ENCODE assay signal across 8 mouse cellular contexts in genomic region chr9:37420676-37421075, GRCm38 (mm10). TPM values are rescaled to one million over a fixed set of nuclear protein-coding genes. Genes with fewer than 3 reads are reported as not detected.
DNase-seq lines count a peak whose midpoint lies in the region; ATAC-seq and TF ChIP-seq lines count a peak whose summit lies in the region.

No protein-coding gene starts in this region.

- WGBS in heart, embryonic 15.5 days = under 1% methylated on average over 27 of the region's 27 CpGs
- WGBS in liver, embryonic 14.5 days (ENCODE audit: insufficient replicate concordance) = under 1% methylated on average over 27 of the region's 27 CpGs
- 1% methylated on average over 25 of the region's 27 CpGs for WGBS in stomach, postnatal 0 days

- peak overlapping the region; percentile 34 for H3K9ac ChIP-seq in heart, embryonic 15.5 days
- H3K9ac ChIP-seq in liver, embryonic 14.5 days (replicated peaks) = no peak overlapping the region
- no peak overlapping the region for H3K9ac ChIP-seq in stomach, postnatal 0 days (ENCODE audit: low read length)

- peak; percentile 86 for DNase-seq in CD4-positive, CD25-positive, alpha-beta regulatory T cell, adult 2 months (ENCODE audit: low read depth, low spot score)
- DNase-seq in brain, adult 2 months (ENCODE audit: low read depth, low spot score) = peak; percentile 86
- peak; percentile 94 for DNase-seq in kidney, postnatal 10 days
- DNase-seq in liver, embryonic 14.5 days (ENCODE audit: low read depth in 3 of 3, low spot score in 3 of 3) = peak; percentile 52 to 66 (median 57)
- DNase-seq in neural tube, embryonic 10.5 days (ENCODE audit: extremely low spot score, low spot score) = peak; percentile 88
- peak; percentile 93 for DNase-seq in stomach, postnatal 0 days (ENCODE audit: low spot score)

- H3K27me3 ChIP-seq in heart, embryonic 15.5 days = peaks cover 3% of the 10 kb centered on the region; the same call in 1 of the 2 replicates
- no peaks in the 10 kb centered on the region for H3K27me3 ChIP-seq in liver, embryonic 14.5 days (ENCODE audit: control insufficient read depth, insufficient read depth, low read length)
- no peaks in the 10 kb centered on the region for H3K27me3 ChIP-seq in stomach, postnatal 0 days (ENCODE audit: control insufficient read depth, insufficient read depth, low read length)

- peaks cover 11% of the 10 kb centered on the region for H3K4me1 ChIP-seq in heart, embryonic 15.5 days (replicated peaks)
- H3K4me1 ChIP-seq in liver, embryonic 14.5 days (replicated peaks; ENCODE audit: control insufficient read depth in 2 of 2, insufficient read depth in 2 of 2, low read length in 1 of 2) = no peaks in the 10 kb centered on the region; a peak in 1 of 4 replicates
- no peaks in the 10 kb centered on the region for H3K4me1 ChIP-seq in stomach, postnatal 0 days (replicated peaks; ENCODE audit: control insufficient read depth, insufficient read depth)

- H3K4me3 ChIP-seq in heart, embryonic 15.5 days = peak overlapping the region; percentile 39
- no peak overlapping the region; a peak in 1 of 4 replicates for H3K4me3 ChIP-seq in liver, embryonic 14.5 days (ENCODE audit: insufficient read depth in 1 of 2, low read depth in 2 of 2, low read length in 2 of 2)
- H3K4me3 ChIP-seq in stomach, postnatal 0 days (ENCODE audit: low read depth, low read length) = peak overlapping the region; percentile 32

- peak; percentile 72 for TF ChIP-seq CTCF in liver, embryonic 14.5 days (IDR thresholded peaks at IDR 0.05; ENCODE audit: low read depth)
- peak; percentile 79 for TF ChIP-seq CTCF in stomach, postnatal 0 days (IDR thresholded peaks at IDR 0.05; ENCODE audit: low read depth)

- no peak overlapping the region for H3K27ac ChIP-seq in heart, embryonic 15.5 days
- no peak overlapping the region for H3K27ac ChIP-seq in liver, embryonic 14.5 days
- no peak overlapping the region for H3K27ac ChIP-seq in stomach, postnatal 0 days (replicated peaks)

- no peaks in the 10 kb centered on the region for H3K36me3 ChIP-seq in heart, embryonic 15.5 days
- H3K36me3 ChIP-seq in liver, embryonic 14.5 days (replicated peaks; ENCODE audit: control insufficient read depth, insufficient read depth, low read depth) = no peaks in the 10 kb centered on the region
- no peaks in the 10 kb centered on the region for H3K36me3 ChIP-seq in stomach, postnatal 0 days (ENCODE audit: control insufficient read depth, insufficient read depth, low read length)

- 0 out of 2 replicates have a peak, but pooled peaks have one; percentile 30 for ATAC-seq in erythroid progenitor cell, adult 5-6 weeks (replicated peaks; ENCODE audit: low FRiP score, poor library complexity, severe bottlenecking)
- peak; percentile 83 for ATAC-seq in heart, embryonic 15.5 days (replicated peaks; ENCODE audit: insufficient number of reproducible peaks, insufficient read depth, low FRiP score, low read depth)
- ATAC-seq in liver, embryonic 14.5 days (ENCODE audit: insufficient read depth) = peak; percentile 85
- ATAC-seq in stomach, postnatal 0 days (ENCODE audit: low FRiP score, low TSS enrichment) = peak; percentile 90

- TF ChIP-seq EP300 in liver, embryonic 14.5 days (IDR thresholded peaks at IDR 0.05; ENCODE audit: low read depth) = no peak
- TF ChIP-seq EP300 in stomach, postnatal 0 days (optimal IDR thresholded peaks at IDR 0.05) = no peak

- H3K9me3 ChIP-seq in heart, embryonic 15.5 days (replicated peaks) = no peaks in the 10 kb centered on the region
- H3K9me3 ChIP-seq in liver, embryonic 14.5 days (ENCODE audit: control insufficient read depth, low read length) = no peaks in the 10 kb centered on the region
- H3K9me3 ChIP-seq in stomach, postnatal 0 days (ENCODE audit: control insufficient read depth, low read length) = no peaks in the 10 kb centered on the region

- peak overlapping the region; percentile 68 for H3K4me2 ChIP-seq in heart, embryonic 15.5 days
- H3K4me2 ChIP-seq in liver, embryonic 14.5 days (ENCODE audit: low read depth) = peak overlapping the region; percentile 42
- H3K4me2 ChIP-seq in stomach, postnatal 0 days (replicated peaks; ENCODE audit: low read depth) = peak overlapping the region; percentile 62

RNA-seq across cellular contexts. Expression of gene Robo3, which starts 12.4 kb away (rescaled TPM):
- total RNA-seq in erythroid progenitor cell, adult 5-6 weeks (2015; ENCODE audit: low replicate concordance) = not detected in 2 replicates
- total RNA-seq in erythroid progenitor cell, adult 5-6 weeks (2017; ENCODE audit: low replicate concordance) = not detected in 2 replicates
- 0.11 and 0.13 TPM in 2 replicates for polyA plus RNA-seq in heart, embryonic 15.5 days (2015; fragmentation: Nextera tagmentation; extraction: Ambion mirVana)
- polyA plus RNA-seq in liver, embryonic 14.5 days (2012; rRNA removed) = 0.23 and 0.25 TPM in 2 replicates
- 0.05 and 0.11 TPM in 2 replicates for polyA plus RNA-seq in liver, embryonic 14.5 days (2014; fragmentation: Nextera tagmentation; extraction: Ambion mirVana)
- 0.02 and 0.11 TPM in 2 replicates for polyA plus RNA-seq in stomach, postnatal 0 days (2015; fragmentation: Nextera tagmentation; extraction: Ambion mirVana)

RNA-seq across cellular contexts. Expression of gene Robo4, which starts 19.0 kb away (rescaled TPM):
- not detected in 2 replicates for total RNA-seq in erythroid progenitor cell, adult 5-6 weeks (2015; ENCODE audit: low replicate concordance)
- total RNA-seq in erythroid progenitor cell, adult 5-6 weeks (2017; ENCODE audit: low replicate concordance) = not detected in 2 replicates
- polyA plus RNA-seq in heart, embryonic 15.5 days (2015; fragmentation: Nextera tagmentation; extraction: Ambion mirVana) = 9.2 and 10.8 TPM in 2 replicates
- 1.4 TPM in 2 replicates for polyA plus RNA-seq in liver, embryonic 14.5 days (2012; rRNA removed)
- 1.6 and 1.8 TPM in 2 replicates for polyA plus RNA-seq in liver, embryonic 14.5 days (2014; fragmentation: Nextera tagmentation; extraction: Ambion mirVana)
- polyA plus RNA-seq in stomach, postnatal 0 days (2015; fragmentation: Nextera tagmentation; extraction: Ambion mirVana) = 4.4 and 5.2 TPM in 2 replicates

RNA-seq across cellular contexts. Expression of gene Hepacam, which starts 53.5 kb away (rescaled TPM):
- total RNA-seq in erythroid progenitor cell, adult 5-6 weeks (2015; ENCODE audit: low replicate concordance) = not detected in 2 replicates
- not detected in 2 replicates for total RNA-seq in erythroid progenitor cell, adult 5-6 weeks (2017; ENCODE audit: low replicate concordance)
- polyA plus RNA-seq in heart, embryonic 15.5 days (2015; fragmentation: Nextera tagmentation; extraction: Ambion mirVana) = 0.09 TPM in 2 replicates
- not detected in 2 replicates for polyA plus RNA-seq in liver, embryonic 14.5 days (2012; rRNA removed)
- polyA plus RNA-seq in liver, embryonic 14.5 days (2014; fragmentation: Nextera tagmentation; extraction: Ambion mirVana) = not detected in 2 replicates
- 0.08 and 0.10 TPM in 2 replicates for polyA plus RNA-seq in stomach, postnatal 0 days (2015; fragmentation: Nextera tagmentation; extraction: Ambion mirVana)

Comparison
In these comparisons a context has a peak if more than half of its experiments do, and no peak if none do; other contexts are left out.
1. ATAC-seq: peak in every context shown above with its lines; median percentile 90 in stomach, postnatal 0 days; 85 in liver, embryonic 14.5 days; 83 in heart, embryonic 15.5 days; 30 in erythroid progenitor cell, adult 5-6 weeks.
2. H3K4me3 ChIP-seq: peak in heart, embryonic 15.5 days (single experiment) and stomach, postnatal 0 days (single experiment); none in liver, embryonic 14.5 days (0 of 2).
3. Peak in every context shown above with its lines, with median percentiles within 50 percentile points of each other: DNase-seq and H3K4me2 ChIP-seq.